Mouse (Mus musculus) adrenal gland, postnatal 36 days (tissue): Measurements from ENCODE around the gene Coasy. TPM values are rescaled to one million over a fixed set of nuclear protein-coding genes. Genes with fewer than 3 reads are reported as not detected.

Experiments
- DNase-seq, 2 experiments: peaks; one replicate each; pipeline ENCODE4 v3.0.0; 2021; ENCODE audit warnings: mixed read lengths in 1 of 2
- total RNA-seq, 2 experiments: library from RNA; stranded (reverse); gene quantifications; 2 replicates each; pipeline ENCODE4 v1.2.3; 2021

The Coasy gene
- total RNA-seq, 2 experiments from 2014 or later = 71.3 to 111 TPM

- peak; percentile 51 to 70 for DNase-seq
These were observed 20.0 kb upstream of the Coasy start for GRCm38 (mm10) chr11:101062165-101062884.

GRCm38 (mm10) chr11:101062971-101063675 is 19.2 kb upstream of the Coasy start:
- DNase-seq = no peak

DNA sequence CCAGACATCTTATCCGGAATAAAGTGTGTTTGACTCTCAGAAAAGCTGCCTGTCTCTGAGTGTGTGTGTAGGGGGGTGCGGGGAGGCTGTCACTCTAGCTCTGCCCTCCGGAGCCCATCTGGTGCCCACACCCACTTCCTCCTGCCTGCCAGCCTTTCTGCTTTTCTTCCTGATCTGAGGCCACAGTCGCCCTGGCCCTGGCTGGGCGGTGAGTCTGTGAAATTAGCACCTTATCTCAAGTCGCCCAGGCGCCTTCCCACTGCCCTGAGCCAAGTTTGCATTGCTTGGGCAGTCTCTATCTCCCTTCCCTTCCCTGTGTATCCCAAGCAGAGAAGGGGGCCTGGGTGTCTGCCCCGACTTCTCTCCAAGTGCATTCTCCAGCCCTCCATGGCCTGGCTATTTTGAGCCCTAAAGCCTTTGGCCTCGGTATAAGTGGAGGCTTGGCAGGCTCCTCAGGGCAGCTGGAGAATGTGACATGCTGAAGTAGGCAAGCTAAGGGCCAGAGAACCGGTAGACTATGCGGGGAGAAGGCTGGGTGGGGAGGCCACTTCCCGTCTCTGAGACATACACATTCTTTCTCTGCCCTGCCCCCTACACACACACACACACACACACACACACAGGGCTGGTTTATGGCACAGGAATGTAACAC is 18.6 kb upstream of the Coasy start:
- DNase-seq = peak; percentile 54 to 72

DNA sequence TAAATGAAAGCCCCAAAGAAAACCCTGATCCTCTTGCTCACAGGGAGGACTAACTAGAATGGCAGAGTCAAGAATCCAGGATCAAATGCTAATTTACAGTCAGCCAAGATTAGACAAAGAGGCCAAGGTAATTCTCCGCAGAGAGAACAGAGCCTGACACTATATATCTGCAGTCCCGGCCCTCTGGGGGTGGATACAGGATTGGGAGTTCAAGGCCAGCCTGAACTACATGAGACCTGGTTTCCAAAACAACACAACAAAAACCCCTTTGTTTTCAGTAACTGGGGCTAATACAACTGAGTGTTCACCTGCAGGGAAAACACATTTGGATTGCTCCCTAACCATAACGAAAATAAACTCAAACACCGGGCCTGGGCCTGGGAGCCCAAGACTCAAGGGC is 17.9 kb upstream of the Coasy start:
- no peak for DNase-seq

- DNase-seq = peak; percentile 46 to 55
These were observed 17.4 kb upstream of the Coasy start for GRCm38 (mm10) chr11:101065002-101065401.

DNA sequence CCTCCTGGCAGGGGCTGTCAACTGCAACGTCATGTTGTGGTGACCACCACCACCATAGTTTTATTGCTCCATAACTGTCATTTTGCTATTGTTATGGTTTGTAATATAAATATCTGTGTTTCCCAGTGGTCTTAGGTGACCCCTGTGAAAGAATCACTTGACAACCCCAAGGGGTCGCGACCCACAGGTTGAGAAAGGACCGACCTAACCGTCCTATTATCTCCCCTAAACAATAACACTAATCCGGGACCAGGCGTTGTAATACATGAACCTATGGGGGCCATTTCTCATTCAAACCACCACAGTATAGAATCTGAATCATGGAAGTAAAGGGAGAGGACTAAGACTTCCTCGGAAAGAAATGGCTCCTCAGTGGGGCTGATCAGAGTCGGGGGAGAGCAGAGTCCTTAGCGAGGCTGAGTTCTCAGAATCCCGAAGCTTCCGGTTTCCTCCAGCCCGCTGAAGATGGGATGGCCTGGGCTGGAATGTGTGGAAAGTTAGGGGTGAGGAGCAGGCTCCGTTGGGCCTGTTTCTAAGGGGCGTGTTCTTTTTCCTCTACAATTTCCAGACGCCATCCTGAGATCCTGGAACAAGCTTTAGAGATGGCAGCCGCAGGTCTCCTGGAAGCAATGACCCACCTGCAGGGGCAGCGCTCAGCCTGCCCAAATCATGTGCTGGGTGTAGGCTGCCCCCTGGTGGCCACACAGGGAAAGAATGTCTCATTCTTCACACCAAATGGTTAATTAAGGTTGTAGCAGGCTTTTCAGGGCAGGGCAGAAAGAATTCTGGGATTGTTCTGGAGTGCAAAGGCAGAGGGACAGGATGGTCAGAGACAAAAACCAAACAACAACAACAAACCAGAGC is 15.6 kb upstream of the Coasy start:
- peak; percentile 85 to 91 for DNase-seq

DNA sequence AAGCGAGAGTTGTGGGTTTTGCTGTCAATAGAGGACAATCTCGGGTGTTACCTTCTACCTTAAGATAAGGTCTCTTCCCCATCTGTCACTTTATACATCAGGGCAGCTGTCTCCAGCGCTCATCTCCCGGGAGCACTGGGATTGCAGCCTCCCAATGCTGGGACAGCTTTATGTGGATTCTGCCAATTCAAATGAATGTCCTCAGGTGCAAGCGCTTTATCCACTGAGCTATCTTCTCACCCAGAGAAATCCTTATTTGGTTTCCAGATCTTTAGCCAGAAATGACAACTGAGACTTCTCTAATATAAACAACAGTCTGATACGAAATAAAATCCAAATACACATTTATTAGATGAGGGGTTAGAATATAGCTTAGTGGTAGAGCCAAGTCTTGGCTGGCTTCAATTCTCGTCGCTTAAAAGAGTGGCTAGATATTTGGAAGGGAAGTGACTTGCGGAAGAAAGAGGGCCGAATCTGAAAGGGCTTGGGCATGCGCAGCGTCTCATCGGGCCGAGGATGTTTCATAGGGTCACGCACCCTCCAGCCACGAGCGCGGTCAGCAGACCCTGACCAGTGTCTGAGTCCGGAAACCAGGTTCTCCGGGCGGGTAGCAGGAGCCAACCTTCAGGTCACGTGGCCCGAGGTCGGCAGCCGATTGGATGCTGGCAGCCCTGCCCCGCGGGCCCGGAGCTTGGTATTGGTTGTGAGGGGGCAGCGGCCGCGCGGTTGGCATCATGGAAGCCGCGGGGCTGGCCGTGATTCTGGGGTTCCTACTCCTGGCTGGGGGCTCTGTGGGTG is 12.8 kb upstream of the Coasy start, which contains the start of gene Naglu:
Gene Naglu, plus strand, starts transcription at position 622 of the 798 bp plus-strand sequence.
- peak; percentile 99 for DNase-seq

- no peak for DNase-seq
These were observed 12.2 kb upstream of the Coasy start for GRCm38 (mm10) chr11:101070189-101070527.

DNA sequence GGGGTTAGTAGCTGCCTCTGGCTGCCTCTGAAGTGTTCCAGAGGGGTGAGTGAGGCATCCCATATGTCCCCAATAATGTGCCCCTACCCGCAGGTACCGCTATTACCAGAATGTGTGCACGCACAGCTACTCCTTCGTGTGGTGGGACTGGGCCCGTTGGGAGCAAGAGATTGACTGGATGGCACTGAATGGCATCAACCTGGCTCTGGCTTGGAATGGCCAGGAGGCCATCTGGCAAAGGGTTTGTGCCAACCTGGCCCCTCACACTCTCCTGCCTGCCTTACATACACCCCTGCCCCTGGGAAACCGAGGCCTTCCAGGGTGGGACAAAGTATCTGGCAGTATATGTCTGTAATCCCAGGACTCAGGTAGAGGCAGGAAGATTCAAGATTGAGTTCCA is 11.4 kb upstream of the Coasy start:
- DNase-seq = no peak

DNA sequence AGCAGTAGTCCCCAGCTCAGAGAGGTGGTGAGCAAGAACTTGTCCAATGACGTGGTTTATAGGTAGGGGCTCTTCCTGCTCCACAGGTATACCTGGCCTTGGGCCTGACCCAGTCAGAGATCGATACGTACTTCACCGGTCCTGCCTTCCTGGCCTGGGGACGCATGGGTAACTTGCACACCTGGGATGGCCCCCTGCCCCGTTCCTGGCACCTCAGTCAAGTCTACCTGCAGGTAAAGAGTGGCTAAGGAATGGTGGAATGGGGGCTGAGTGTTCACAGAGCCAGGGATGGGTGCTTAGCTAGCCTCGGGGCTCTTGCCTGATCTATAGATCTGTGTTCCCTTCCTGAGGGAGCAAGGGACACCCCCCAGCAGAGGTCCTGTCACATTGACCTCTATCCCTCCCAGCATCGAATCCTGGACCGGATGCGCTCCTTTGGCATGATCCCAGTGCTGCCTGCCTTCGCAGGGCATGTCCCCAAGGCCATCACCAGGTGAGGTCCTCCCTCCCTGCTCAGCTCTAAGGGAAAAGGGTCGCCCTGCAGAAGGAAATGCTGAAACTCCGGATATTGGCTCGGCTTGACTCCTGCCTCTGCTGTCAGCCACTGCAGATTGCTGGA is 10.4 kb upstream of the Coasy start:
- no peak for DNase-seq

DNA sequence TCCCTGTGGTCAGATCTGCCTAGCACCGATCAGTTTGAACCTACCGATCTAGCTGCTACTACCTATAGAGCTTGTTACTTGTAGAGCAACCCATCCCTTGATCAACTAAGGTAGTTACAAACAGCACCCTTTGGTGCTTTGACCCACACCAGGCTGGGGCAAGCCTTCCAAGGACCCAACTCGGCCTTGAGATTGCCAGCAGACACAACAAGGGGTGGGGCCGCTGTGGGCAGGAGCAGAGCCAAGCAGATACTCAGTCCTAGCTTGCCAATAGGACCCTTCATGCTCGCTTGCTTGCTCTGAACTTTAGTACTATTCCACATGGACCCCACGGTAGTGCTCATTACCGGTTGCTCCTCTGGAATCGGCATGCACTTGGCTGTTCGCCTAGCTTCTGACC is 4.2 kb upstream of the Coasy start, which contains the start of gene Hsd17b1:
Gene Hsd17b1, plus strand, starts transcription at position 291 of the 400 bp plus-strand sequence.
- DNase-seq = peak; percentile 48 to 59

GRCm38 (mm10) chr11:101079746-101080145 is 2.6 kb upstream of the Coasy start:
- no peak for DNase-seq

DNA sequence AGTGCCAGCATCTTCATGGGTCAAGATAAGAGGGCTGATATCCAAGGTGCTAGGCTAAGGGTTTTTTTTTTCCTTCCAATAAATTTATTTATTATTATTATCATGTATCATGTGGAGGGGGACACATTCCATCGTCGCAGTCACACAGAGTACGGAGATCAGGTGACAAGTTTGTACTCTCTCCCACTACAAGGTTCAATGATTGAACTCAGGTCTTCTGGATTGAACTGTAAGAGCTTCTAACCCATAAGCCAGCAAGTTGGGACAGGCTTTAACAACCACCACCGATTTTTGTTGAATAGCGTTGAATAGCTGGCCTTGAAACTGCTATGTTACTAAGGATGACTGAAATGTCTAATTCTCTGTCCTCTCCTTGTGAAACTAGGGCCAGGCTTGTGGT is 1.9 kb upstream of the Coasy start:
- DNase-seq = no peak

DNA sequence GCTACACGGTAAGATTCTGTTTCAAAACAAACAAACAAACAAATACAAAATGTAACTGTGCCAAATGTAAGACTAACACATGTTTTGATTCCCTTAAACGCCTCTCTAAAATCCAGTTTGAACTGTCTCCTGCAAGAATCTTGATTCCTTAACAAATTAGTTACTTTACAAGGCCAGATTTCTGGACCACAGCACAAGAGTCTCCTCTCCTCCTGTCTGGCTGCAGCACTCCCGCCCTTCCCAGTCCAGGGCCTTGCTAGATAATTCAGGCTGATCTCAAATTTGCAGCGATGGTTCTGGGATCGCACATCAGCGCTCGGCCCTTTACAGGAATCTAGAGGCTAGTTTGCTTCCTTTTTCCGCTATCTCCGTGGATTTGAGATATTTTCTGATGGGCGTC is 706 bp upstream of the Coasy start:
- no peak for DNase-seq

DNA sequence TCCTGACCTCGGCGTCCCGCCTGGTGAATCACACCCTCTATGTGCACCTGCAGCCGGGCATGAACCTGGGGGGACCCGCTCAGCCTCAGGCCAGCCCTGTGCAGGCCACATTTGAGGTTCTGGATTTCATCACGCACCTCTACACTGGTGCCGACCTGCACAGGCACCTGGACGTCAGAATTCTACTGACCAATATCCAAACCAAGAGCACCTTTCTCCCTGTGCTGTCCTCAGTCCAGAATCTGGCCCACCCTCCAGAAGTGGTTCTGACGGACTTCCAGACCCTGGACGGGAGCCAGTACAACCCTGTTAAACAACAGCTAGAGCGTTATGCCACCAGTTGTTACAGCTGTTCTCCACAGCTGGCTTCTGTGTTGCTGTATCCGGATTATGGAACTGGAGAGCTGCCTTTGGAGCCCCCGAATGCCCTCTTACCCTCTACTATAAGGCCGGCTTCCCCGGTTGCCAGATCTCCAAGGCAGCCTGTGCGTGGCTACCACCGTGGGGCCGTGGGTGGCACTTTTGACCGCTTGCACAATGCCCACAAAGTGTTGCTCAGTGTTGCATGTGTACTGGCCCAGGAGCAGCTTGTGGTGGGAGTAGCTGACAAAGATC is 825 bp downstream of the Coasy start:
- DNase-seq = peak in 1 of 2 experiments; percentile 50

DNA sequence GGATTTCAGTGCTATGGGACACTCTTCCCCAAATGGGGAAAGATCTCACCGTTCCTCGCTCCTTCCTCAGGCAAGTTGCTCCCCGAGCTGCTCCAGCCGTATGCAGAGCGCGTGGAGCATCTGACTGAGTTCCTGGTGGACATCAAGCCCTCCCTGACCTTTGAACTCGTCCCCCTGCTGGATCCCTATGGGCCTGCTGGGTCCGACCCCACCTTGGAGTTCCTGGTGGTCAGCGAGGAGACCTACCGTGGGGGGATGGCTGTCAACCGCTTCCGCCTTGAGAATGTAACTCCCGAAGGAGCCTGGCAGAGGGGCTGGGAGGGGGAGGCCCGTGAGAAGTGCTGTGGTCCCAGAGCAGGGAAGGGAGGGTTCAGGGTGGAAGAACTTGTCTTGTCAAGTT is 1.9 kb downstream of the Coasy start:
- no peak for DNase-seq

- DNase-seq = no peak
These were observed 2.4 kb downstream of the Coasy start for GRCm38 (mm10) chr11:101084811-101085210.

GRCm38 (mm10) chr11:101085617-101086322 is 3.4 kb downstream of the Coasy start:
- no peak for DNase-seq

DNA sequence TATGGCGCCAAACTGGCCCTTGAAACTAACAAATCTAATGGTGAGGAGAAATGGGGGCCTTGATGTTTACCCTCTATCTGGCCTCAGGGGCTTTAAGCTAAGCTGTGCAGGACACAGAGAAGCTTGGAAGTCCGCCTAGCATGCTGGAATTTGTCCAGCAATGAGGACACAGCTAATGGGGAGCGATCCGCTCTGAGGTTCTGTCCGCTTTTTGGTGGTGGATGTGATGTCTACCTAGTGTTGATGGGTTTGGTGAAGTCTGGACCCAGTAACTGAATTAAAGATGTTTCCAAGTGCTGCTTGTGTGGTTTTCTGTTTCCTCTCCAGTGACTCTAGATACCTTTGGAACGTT is 3.9 kb downstream of the Coasy start:
- no peak for DNase-seq
